Mouse (Mus musculus) bone marrow, adult 2 months (tissue): ENCODE data around the gene Fstl4. TPM values are rescaled to one million over a fixed set of nuclear protein-coding genes. Genes with fewer than 3 reads are reported as not detected.

Experiments used
- H3K27ac ChIP-seq: fragments of 200-500 bp; 2 replicates; pipeline ENCODE4 v1.5.1; 2012; ENCODE audit warnings: low read depth, mild to moderate bottlenecking, control low read depth, inconsistent platforms, low read length; ENCODE audit not compliant: control insufficient read depth, poor library complexity, insufficient read depth
- H3K4me1 ChIP-seq: fragments of 200-500 bp; 2 replicates; pipeline ENCODE4 v1.6.1; 2011; ENCODE audit warnings: low read length; ENCODE audit not compliant: control insufficient read depth, insufficient read depth
- H3K4me3 ChIP-seq: fragments of 200-500 bp; replicated peaks from 2 replicates; pipeline ENCODE3; 2011; ENCODE audit warnings: mild to moderate bottlenecking, low read depth, low read length, control low read depth; ENCODE audit not compliant: control insufficient read depth
- CTCF ChIP-seq: fragments of 200-500 bp; IDR thresholded peaks from 2 replicates; pipeline ENCODE4 v1.5.1; 2011; ENCODE audit warnings: low read length, control low read depth; ENCODE audit not compliant: control insufficient read depth, insufficient read depth
- POLR2A ChIP-seq: fragments of 200-500 bp; IDR thresholded peaks from 2 replicates; pipeline ENCODE4 v1.6.1; 2011; ENCODE audit warnings: low read depth, mild to moderate bottlenecking, control low read depth, low read length, borderline replicate concordance; ENCODE audit not compliant: control insufficient read depth
- WGBS: fragments of 180-500 bp; shearing (Covaris S2); methylation state at CpG from one replicate; pipeline ENCODE4 v1.1.7; 2018; 5-methylcytosine and 5-hydroxymethylcytosine counted together
- polyA plus RNA-seq: library from polyadenylated mRNA; stranded (reverse); fragments of >200 nt; gene quantifications from 2 replicates; pipeline ENCODE4 v1.2.4, GENCODE M21; 2011; ENCODE audit warnings: low replicate concordance; ENCODE audit not compliant: missing spikeins, insufficient read depth, insufficient read length

Gene Fstl4
- polyA plus RNA-seq, 1 experiment, result not detected

DNA sequence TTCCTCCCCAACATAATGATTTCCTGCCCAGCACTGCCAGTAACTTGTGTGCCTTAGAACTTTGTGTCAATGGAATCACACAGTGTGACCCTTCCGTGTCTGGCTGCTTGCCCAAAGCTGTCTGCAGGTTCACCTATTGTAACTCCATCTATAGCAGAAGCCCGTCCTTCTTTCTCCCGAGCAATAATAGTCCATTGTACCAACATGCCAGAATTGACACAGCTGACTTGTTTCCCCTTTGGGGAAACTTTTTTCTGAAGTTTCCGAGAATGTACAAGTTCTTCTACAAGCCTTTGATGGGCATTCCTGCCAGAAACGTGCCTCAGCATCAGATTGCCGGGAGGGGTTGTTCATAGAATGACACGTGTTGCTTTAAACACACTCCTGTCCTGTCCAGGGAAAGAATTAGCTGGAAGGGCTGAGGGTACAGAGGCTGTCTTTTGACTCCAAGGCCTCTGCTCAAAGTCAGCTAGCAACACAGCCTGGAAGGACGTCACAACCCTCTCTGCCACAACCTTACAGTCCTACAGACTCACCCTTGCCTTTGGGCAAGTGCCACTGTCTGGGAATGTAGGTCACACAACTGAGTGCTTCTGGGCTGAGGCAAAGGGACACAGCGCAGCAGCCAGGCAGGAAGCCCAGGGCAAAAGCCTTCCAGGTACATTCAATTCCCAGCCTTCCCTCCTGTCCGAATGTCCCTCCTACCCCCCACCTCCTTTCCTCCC lies 339.3 kb downstream of the Fstl4 start:
- Histone ChIP-seq H3K4me3 (no peak overlapping the region), H3K4me1 (no peaks in the 10 kb centered on the region), H3K27ac (no peak overlapping the region)
- WGBS, result 74% methylated on average over 10 of the region's 10 CpGs
- TF ChIP-seq POLR2A, result no peak
- no peak for TF ChIP-seq CTCF

- H3K27ac ChIP-seq, result no peak overlapping the region
- WGBS, result 76% methylated on average over 5 of the region's 5 CpGs
- no peak overlapping the region for H3K4me3 ChIP-seq
- H3K4me1 ChIP-seq, result no peaks in the 10 kb centered on the region
- TF ChIP-seq CTCF, result no peak
- TF ChIP-seq POLR2A, result no peak
Observed at GRCm38 (mm10) chr11:53107706-53108105, 343.3 kb downstream of the Fstl4 start.

DNA sequence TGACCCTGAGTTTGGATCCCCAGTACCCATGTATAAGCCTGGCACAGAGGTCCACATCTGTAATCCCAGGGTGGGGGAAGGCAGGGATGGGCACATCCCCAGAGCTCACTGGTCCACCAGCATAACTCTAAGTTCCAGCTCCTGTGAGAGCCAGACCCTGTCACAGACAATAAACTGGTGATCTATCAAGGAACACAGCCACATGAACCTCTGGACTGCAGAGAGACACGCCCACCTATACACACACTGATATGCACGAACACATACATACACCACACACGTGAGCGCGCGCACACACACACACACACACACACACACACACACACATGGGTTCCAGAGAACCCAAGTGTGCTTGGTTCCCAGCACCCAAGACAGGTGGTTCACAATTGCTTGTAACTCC lies 344.4 kb downstream of the Fstl4 start:
- H3K27ac ChIP-seq, result no peak overlapping the region
- no peaks in the 10 kb centered on the region for H3K4me1 ChIP-seq
- no peak overlapping the region for H3K4me3 ChIP-seq
- TF ChIP-seq POLR2A (no peak), CTCF (no peak)
- 92% methylated on average over 6 of the region's 6 CpGs for WGBS

- Histone ChIP-seq H3K27ac (no peak overlapping the region), H3K4me3 (no peak overlapping the region), H3K4me1 (no peaks in the 10 kb centered on the region)
- WGBS, result 67% methylated on average over 6 of the region's 6 CpGs
- TF ChIP-seq CTCF (no peak), POLR2A (no peak)
Observed at GRCm38 (mm10) chr11:53109701-53110467, 345.4 kb downstream of the Fstl4 start.

DNA sequence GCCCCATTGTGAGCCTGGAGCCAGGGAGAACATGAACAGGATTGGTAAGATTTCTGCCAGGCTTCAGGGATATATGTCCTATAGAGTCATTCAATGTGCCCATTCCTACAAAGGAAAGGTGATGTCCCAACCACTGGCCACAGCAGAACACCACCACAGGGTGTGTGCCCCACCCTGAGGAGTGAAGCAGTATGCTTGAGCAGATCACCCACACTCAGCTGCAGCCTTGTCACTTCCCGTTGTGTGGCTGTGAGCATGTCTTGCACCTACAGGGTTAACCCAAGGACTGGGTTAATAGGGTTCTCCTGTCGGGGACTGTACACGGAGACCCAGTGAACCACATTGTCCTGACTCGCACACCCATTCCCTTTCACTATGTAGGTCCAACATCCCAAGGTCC lies 351.3 kb downstream of the Fstl4 start:
- no peak for TF ChIP-seq POLR2A
- TF ChIP-seq CTCF, result no peak
- Histone ChIP-seq H3K4me3 (no peak overlapping the region), H3K4me1 (no peaks in the 10 kb centered on the region), H3K27ac (no peak overlapping the region)
- WGBS, result 40% methylated on average over 4 of the region's 4 CpGs

DNA sequence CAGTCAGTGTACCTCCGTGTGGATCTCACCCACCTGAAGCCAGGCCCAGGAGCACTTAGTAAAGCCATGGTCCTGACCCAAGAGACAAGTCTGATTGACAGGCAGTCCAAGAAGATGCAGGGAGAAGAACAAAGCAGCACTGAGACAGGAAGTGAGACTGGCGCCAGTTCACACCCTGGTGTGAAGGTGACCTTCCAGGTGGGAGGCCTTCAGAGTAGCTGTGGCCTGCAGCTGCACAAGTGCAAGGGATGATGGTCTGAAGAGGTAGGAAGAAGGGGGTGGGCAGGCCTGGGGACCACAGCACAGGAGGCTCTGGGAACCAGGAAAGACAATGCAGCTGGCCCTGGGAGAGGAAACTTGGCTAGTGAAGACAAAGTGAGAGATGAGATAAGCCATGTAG lies 351.9 kb downstream of the Fstl4 start:
- Histone ChIP-seq H3K4me3 (no peak overlapping the region), H3K4me1 (no peaks in the 10 kb centered on the region), H3K27ac (0 out of 2 replicates have a peak overlapping the region, but pooled peaks have one; percentile 7)
- TF ChIP-seq POLR2A, result no peak
- TF ChIP-seq CTCF, result no peak
- 63% methylated on average over 2 of the region's 2 CpGs for WGBS

GRCm38 (mm10) chr11:53118226-53118965 lies 354.0 kb downstream of the Fstl4 start:
- Histone ChIP-seq H3K27ac (no peak overlapping the region), H3K4me3 (no peak overlapping the region), H3K4me1 (no peaks in the 10 kb centered on the region)
- WGBS, result 85% methylated on average over 11 of the region's 11 CpGs
- TF ChIP-seq CTCF (no peak), POLR2A (no peak)

DNA sequence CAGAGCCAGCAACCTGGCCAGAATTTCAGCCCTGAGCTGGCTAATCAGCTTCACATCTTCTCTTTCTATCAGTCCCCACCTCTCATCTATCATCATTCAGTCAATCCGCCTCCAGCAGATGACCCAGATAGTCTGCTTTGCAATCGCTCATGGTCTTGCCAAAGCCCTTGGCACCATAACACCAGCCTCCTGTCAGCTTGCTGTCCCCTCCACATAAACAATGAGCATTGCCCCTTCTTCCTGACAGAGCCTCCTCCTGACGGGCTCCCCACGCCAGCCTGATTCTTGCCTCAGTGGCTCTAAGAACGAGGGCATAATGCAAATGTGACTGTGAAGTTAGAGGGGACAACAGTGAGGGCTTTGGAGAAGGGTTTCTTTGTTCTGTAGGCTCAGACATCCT lies 355.5 kb downstream of the Fstl4 start:
- no peak overlapping the region for H3K4me3 ChIP-seq
- H3K4me1 ChIP-seq, result no peaks in the 10 kb centered on the region
- 83% methylated on average over 5 of the region's 5 CpGs for WGBS
- H3K27ac ChIP-seq, result no peak overlapping the region
- TF ChIP-seq CTCF (no peak), POLR2A (no peak)
